Mouse (Mus musculus) forebrain, postnatal 0 days (tissue): Measurements from ENCODE around the gene Hspb9. TPM values are rescaled to one million over a fixed set of nuclear protein-coding genes. Genes with fewer than 3 reads are reported as not detected.
A peak's percentile ranks its signal among the peaks of the same experiment; 100 is the strongest.

Experiments used
- ATAC-seq: fragments of 200-750 bp; cut with Nextera tagmentation; 2 replicates; pipeline ENCODE4 v1.8.0; 2017; ENCODE audit warnings: mild to moderate bottlenecking, moderate library complexity
- DNase-seq: peaks from one replicate; pipeline ENCODE4 v3.0.0-alpha.2; 2015
- H3K27ac ChIP-seq: fragments of 300-500 bp; sonication (generic); 2 replicates; pipeline ENCODE4 v1.5.1; 2014; ENCODE audit warnings: low read depth, mild to moderate bottlenecking, antibody characterized with exemption, low read length, moderate library complexity, mixed read lengths
- H3K27me3 ChIP-seq: fragments of 300-500 bp; sonication (generic); 2 replicates; pipeline ENCODE4 v1.6.1; 2014; ENCODE audit warnings: mild to moderate bottlenecking, low read length, mixed read lengths; ENCODE audit not compliant: insufficient read depth
- H3K36me3 ChIP-seq: fragments of 300-500 bp; sonication (generic); 2 replicates; pipeline ENCODE4 v1.6.1; 2014; ENCODE audit warnings: mild to moderate bottlenecking, moderate library complexity; ENCODE audit not compliant: insufficient read depth
- H3K4me1 ChIP-seq: fragments of 300-500 bp; sonication (generic); 2 replicates; pipeline ENCODE4 v1.6.1; 2014; ENCODE audit warnings: antibody characterized with exemption; ENCODE audit not compliant: insufficient read depth
- H3K4me2 ChIP-seq: fragments of 300-500 bp; sonication (generic); 2 replicates; pipeline ENCODE4 v1.6.1; 2014; ENCODE audit warnings: low read depth, mild to moderate bottlenecking, moderate library complexity
- H3K4me3 ChIP-seq: fragments of 300-500 bp; sonication (generic); 2 replicates; pipeline ENCODE4 v1.5.1; 2014; ENCODE audit warnings: low read depth, low read length, mixed read lengths
- H3K9ac ChIP-seq: fragments of 300-500 bp; sonication (generic); 2 replicates; pipeline ENCODE4 v1.6.1; 2014; ENCODE audit warnings: mild to moderate bottlenecking
- H3K9me3 ChIP-seq: fragments of 300-500 bp; sonication (generic); 2 replicates; pipeline ENCODE4 v1.6.1; 2016; ENCODE audit warnings: low read length
- CTCF ChIP-seq: sonication (generic); IDR thresholded peaks from 2 replicates; pipeline ENCODE4 v1.5.1; 2016; ENCODE audit warnings: antibody characterized with exemption, control low read depth, low read depth
- WGBS: fragments of 180-500 bp; shearing (Covaris S2); extraction: QIAGEN DNeasy Blood & Tissue Kit; methylation state at CpG from one replicate; pipeline ENCODE4 v1.1.7; 2014; 5-methylcytosine and 5-hydroxymethylcytosine counted together
- polyA plus RNA-seq: library from polyadenylated mRNA; unstranded; fragments of >200 nt; fragmentation: Nextera tagmentation; extraction: Ambion mirVana; gene quantifications from 2 replicates; pipeline ENCODE4 v1.2.1, GENCODE M21; 2015
- total RNA-seq: library from RNA; depleted of rRNA; stranded (reverse); fragments of >200 nt; gene quantifications from 2 replicates; pipeline ENCODE4 v1.2.3, GENCODE M21; 2014

Hspb9 gene
- total and polyA plus RNA-seq, 2 experiments from 2014 or later, result 0.22 TPM; not detected in 1

DNA sequence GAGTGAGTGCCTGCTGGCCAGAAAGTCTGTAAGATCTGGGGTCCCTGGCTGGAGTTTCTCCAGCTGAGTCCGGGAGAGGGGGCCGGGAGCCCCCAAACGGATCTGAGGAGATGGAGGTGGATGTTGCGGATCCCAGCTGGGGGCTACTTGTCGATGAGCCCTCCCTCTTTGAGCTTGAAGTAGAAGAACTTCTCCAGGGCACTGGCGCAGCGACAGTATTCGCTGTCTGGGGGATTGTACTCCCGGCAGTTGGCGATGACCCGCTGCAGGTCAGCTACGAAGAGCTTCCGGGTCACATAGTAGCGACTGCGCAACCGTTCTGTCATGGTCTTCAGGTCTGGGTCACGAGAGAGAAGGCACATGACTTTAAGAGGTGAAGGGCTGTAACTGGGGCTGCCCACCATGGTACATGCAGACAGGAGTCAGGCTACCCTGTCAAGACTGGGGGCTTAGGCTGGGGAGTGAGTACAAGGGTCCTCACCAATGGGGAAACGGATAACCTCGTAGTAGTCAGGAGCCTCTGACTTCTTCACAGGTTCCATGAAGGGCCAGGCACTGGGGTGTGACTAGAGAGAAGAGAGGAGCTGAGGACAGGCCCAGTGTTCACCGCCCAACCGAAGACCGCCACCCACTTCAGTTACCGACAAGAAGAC, 8.4 kb upstream of the Hspb9 start:
- no peak for TF ChIP-seq CTCF
- H3K4me3 ChIP-seq, result no peak overlapping the region
- no peak for DNase-seq
- H3K4me2 ChIP-seq, result no peak overlapping the region
- no peak overlapping the region for H3K27ac ChIP-seq
- no peaks in the 10 kb centered on the region for H3K9me3 ChIP-seq
- H3K4me1 ChIP-seq, result no peaks in the 10 kb centered on the region
- no peaks in the 10 kb centered on the region for H3K27me3 ChIP-seq
- ATAC-seq, result no peak
- no peak overlapping the region for H3K9ac ChIP-seq
- WGBS, result 95% methylated on average over 23 of the region's 23 CpGs
- H3K36me3 ChIP-seq, result peaks cover 50% of the 10 kb centered on the region

DNA sequence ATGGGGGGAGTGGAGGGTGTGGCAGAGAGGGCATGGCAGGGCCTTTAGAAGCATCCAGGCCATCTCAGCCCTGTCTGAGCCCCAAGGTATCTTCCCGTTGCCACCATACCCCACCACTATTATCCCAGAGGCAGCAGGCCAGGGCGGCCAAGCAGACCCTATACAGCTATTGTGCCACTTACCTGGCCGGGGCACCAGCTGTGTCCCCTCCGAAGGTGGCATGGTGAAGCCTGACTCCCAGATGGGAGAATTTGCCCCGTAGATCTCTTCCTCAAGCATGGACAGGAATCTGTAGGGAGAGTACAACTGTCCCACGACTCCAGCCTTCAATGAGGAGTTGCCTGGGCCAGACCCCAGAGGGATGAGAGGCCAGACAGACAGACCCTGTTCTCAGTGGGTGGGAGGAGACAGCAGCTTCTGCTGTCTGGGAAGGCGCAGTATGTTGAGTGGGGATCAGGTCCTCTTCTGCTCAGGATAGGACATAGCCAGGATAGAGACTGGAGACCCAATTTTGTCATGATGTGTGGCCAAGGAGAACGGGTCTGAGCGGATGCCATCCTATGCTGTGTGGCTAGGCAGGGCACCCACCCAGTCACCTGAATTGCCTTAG, 4.3 kb upstream of the Hspb9 start:
- H3K4me2 ChIP-seq, result no peak overlapping the region
- H3K9me3 ChIP-seq, result no peaks in the 10 kb centered on the region
- H3K9ac ChIP-seq, result no peak overlapping the region
- DNase-seq (no peak), ATAC-seq (no peak)
- TF ChIP-seq CTCF, result no peak
- H3K4me3 ChIP-seq, result no peak overlapping the region
- H3K36me3 ChIP-seq, result peaks cover 51% of the 10 kb centered on the region
- no peak overlapping the region for H3K27ac ChIP-seq
- H3K4me1 ChIP-seq, result peaks cover 16% of the 10 kb centered on the region
- H3K27me3 ChIP-seq, result no peaks in the 10 kb centered on the region
- WGBS, result 94% methylated on average over 9 of the region's 9 CpGs

DNA sequence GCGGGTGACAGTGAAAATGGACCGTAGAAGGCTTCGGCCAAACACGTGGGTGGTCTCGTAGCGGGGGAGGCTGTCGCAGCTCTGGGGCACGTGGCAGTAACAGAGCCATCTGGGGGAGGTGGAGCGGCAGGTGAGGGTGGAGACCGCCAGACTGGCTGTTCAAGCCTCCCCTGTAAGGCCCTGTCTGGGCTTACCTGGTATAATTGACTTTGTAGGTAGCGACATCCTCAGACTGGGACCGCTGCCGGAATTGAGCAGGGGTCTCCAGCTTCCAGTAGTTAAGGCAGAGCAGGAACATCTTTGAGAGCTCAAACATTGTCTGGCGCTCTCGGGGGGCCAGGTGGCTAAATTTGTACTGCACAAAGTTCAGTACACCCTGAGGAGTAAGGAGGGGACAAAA, 3.1 kb upstream of the Hspb9 start:
- H3K4me3 ChIP-seq, result no peak overlapping the region
- DNase-seq, result no peak
- peaks cover 16% of the 10 kb centered on the region for H3K4me1 ChIP-seq
- no peak overlapping the region for H3K4me2 ChIP-seq
- H3K36me3 ChIP-seq, result peaks cover 44% of the 10 kb centered on the region
- H3K9me3 ChIP-seq, result no peaks in the 10 kb centered on the region
- H3K27me3 ChIP-seq, result no peaks in the 10 kb centered on the region
- H3K27ac ChIP-seq, result no peak overlapping the region
- TF ChIP-seq CTCF, result no peak
- ATAC-seq, result no peak
- WGBS, result 92% methylated on average over 15 of the region's 15 CpGs
- H3K9ac ChIP-seq, result no peak overlapping the region

DNA sequence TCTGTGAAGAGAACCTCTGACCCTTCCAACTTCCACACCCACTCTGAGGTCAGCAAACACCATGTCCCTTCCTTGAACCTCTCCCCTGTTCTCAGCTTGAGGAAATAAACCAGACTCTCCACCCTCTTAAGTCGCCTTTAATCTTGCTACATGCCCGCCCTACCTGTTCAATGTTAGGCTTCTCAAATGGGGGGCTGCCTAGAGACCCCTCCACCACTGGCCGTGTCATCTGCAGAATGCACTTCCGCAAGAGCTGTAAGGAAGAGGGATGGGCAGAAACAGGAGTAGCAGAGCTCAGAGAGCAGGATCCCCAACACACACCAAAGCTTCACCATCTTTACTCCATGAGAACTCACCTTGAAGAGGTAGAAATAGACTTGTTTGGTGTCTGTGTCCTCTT, 2.7 kb upstream of the Hspb9 start:
- Histone ChIP-seq H3K27me3 (no peaks in the 10 kb centered on the region), H3K4me1 (peaks cover 16% of the 10 kb centered on the region), H3K4me3 (no peak overlapping the region), H3K4me2 (peak overlapping the region; percentile 82; the same call in 1 of the 2 replicates), H3K9me3 (no peaks in the 10 kb centered on the region), H3K9ac (peak overlapping the region; percentile 91; the same call in 1 of the 2 replicates), H3K36me3 (peaks cover 44% of the 10 kb centered on the region), H3K27ac (no peak overlapping the region)
- 90% methylated on average over 4 of the region's 4 CpGs for WGBS
- ATAC-seq, result no peak
- no peak for TF ChIP-seq CTCF
- no peak for DNase-seq

DNA sequence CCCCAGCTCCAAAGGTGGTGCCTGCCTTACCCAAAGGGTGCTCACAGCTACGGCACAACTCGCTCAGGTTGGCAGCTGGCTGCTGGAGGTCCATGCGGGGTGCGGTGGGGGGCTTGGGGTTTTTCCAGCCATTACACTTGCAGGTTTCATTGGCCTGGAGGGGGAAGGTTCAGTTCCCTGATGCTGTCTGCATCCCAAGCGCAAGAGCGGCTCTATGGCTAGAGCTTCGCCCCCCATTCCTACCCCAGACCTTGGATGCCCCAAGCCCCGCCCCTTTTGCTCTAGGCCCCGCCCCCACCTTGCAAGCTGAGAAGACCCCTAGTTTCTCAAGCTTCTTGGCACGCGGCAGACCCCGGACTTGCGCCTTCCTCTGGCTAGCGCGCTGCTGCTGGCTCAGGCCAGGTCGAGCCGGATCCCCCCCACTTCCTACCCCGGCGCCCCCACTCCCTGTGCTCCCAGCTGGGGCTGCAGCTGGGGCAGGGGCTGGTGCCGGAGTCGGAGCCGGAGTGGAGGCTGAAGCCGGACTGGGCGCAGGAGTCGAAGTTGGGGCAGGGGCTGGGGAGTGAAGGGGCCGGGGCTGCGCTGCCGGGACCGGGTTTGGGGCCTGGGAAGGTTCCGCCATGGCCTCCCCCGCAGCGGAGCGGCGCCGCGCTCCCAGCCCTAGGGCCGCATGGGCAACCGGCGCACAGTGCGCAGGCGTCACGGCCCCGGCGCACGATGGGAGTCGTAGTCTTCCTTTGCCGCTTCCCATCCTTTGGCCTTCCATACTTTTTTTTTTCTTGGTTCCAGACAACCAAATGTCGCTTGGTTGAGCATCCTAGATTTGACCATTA, 1.7 kb upstream of the Hspb9 start, which contains the start of gene Kat2a:
TSS of gene Kat2a (minus strand) at position 683 of the 833 bp plus-strand sequence.
- peak within 1 kb of the TSS; percentile 62 for H3K27ac ChIP-seq
- H3K9ac ChIP-seq, result peak within 1 kb of the TSS; percentile 91
- H3K4me1 ChIP-seq, result peaks cover 16% of the 10 kb centered on the region
- H3K4me2 ChIP-seq, result peak within 1 kb of the TSS; percentile 82
- peaks cover 44% of the 10 kb centered on the region for H3K36me3 ChIP-seq
- DNase-seq (peak; percentile 93), ATAC-seq (peak; percentile 97)
- 5% methylated on average over 48 of the region's 48 CpGs for WGBS
- no peak for TF ChIP-seq CTCF
- H3K4me3 ChIP-seq, result peak within 1 kb of the TSS; percentile 97
- H3K9me3 ChIP-seq, result no peaks in the 10 kb centered on the region
- no peaks in the 10 kb centered on the region for H3K27me3 ChIP-seq

DNA sequence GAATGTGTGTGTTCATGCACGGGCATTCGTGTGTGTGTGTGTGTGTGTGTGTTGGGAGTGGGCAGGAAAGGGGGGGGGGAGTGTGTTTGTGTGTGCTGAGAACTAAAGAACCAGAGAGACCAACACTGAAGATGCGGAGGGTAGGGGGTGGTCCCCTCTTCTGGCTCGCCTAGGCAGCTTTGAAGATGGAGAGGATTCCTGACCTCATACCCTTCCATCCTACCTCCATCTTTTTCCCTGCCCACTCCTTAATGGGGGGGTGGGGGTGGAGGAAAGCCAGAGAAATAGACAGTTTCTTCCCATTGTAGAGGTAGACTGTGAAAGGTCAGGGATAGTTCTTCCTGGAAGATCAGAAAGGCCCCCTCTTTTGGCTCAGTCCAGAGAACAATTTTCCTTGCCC, 476 bp upstream of the Hspb9 start:
- no peak for DNase-seq

More for the DNA sequence above, 476 bp upstream of the Hspb9 start:
- WGBS, result 62% methylated on average over 4 of the region's 4 CpGs
- ATAC-seq, result no peak
- no peaks in the 10 kb centered on the region for H3K9me3 ChIP-seq
- no peak overlapping the region for H3K27ac ChIP-seq
- H3K9ac ChIP-seq, result 0 out of 2 replicates have a peak overlapping the region, but pooled peaks have one; percentile 2
- H3K4me3 ChIP-seq, result no peak overlapping the region
- no peak for TF ChIP-seq CTCF
- no peaks in the 10 kb centered on the region for H3K27me3 ChIP-seq
- peaks cover 43% of the 10 kb centered on the region for H3K36me3 ChIP-seq
- H3K4me2 ChIP-seq, result 0 out of 2 replicates have a peak overlapping the region, but pooled peaks have one; percentile 20
- peaks cover 16% of the 10 kb centered on the region for H3K4me1 ChIP-seq
